Mouse (Mus musculus): ENCODE measurements around the gene Gm21900. TPM values are rescaled to one million over a fixed set of nuclear protein-coding genes. Genes with fewer than 3 reads are reported as not detected.
"Not testable (repeated sequence)": the region's sequence is repeated elsewhere in the genome, so short reads cannot be mapped to it uniquely, and the experiment has no call there.

Gm21900 gene
- not detected in 2 replicates for polyA plus RNA-seq (2015; fragmentation: Nextera tagmentation; extraction: Ambion mirVana)

GRCm38 (mm10) chrY:10616061-10616460, at the start of gene Gm21900:
Gene Gm21900, plus strand, starts transcription at chrY:10616361.
- 75% methylated on average over 1 of the region's 4 CpGs for WGBS

GRCm38 (mm10) chrY:10643516-10643915, 27.4 kb downstream of the Gm21900 start:
- not testable (repeated sequence) for H3K9me3 ChIP-seq (replicated peaks); ATAC-seq (replicated peaks; ENCODE audit: low FRiP score); H3K4me3 ChIP-seq (replicated peaks); H3K4me2 ChIP-seq; H3K9ac ChIP-seq; H3K27me3 ChIP-seq; H3K27ac ChIP-seq; H3K4me1 ChIP-seq; H3K36me3 ChIP-seq
- 44% methylated on average over 7 of the region's 25 CpGs for WGBS

More at GRCm38 (mm10) chrY:10616061-10616460, at the start of gene Gm21900:
- H3K36me3 ChIP-seq; ATAC-seq (replicated peaks; ENCODE audit: low FRiP score); H3K27ac ChIP-seq; H3K9ac ChIP-seq; H3K4me3 ChIP-seq (replicated peaks); H3K27me3 ChIP-seq; H3K4me2 ChIP-seq; H3K9me3 ChIP-seq (replicated peaks); H3K4me1 ChIP-seq: not testable (repeated sequence)

Other genes starting within 250 kb of the Gm21900 start
- not detected in 2 replicates for gene Gm28510, start 203.6 kb upstream of the Gm21900 start, polyA plus RNA-seq (2015; fragmentation: Nextera tagmentation; extraction: Ambion mirVana)
- not detected in 2 replicates for gene Gm20737, start 80.3 kb upstream of the Gm21900 start, polyA plus RNA-seq (2015; fragmentation: Nextera tagmentation; extraction: Ambion mirVana)
- not detected in 2 replicates for gene Gm21775, start 62.9 kb upstream of the Gm21900 start, polyA plus RNA-seq (2015; fragmentation: Nextera tagmentation; extraction: Ambion mirVana)
- not detected in 2 replicates for gene Gm20777, start 136.1 kb downstream of the Gm21900 start, polyA plus RNA-seq (2015; fragmentation: Nextera tagmentation; extraction: Ambion mirVana)

Measured in kidney, embryonic 15.5 days (tissue).